Mouse (Mus musculus) intestine, embryonic 16.5 days (tissue): ENCODE measurements around the gene Uba6. TPM values are rescaled to one million over a fixed set of nuclear protein-coding genes. Genes with fewer than 3 reads are reported as not detected.
A peak's percentile ranks its signal among the peaks of the same experiment; 100 is the strongest.

Experiments
- ATAC-seq: fragments of 200-750 bp; cut with Nextera tagmentation; 2 replicates; pipeline ENCODE4 v1.8.0; 2017; ENCODE audit warnings: moderate TSS enrichment, moderate library complexity
- H3K27ac ChIP-seq: fragments of 300-500 bp; sonication (generic); 2 replicates; pipeline ENCODE4 v1.5.1; 2014; ENCODE audit warnings: mild to moderate bottlenecking, low read length
- H3K27me3 ChIP-seq: fragments of 300-500 bp; sonication (generic); replicated peaks from 2 replicates; pipeline ENCODE4 v1.6.1; 2014; ENCODE audit warnings: low read length, control low read depth, mixed read lengths; ENCODE audit not compliant: control insufficient read depth, insufficient read depth
- H3K36me3 ChIP-seq: fragments of 300-500 bp; sonication (generic); 2 replicates; pipeline ENCODE4 v1.6.1; 2014; ENCODE audit warnings: low read length, control low read depth; ENCODE audit not compliant: control insufficient read depth, insufficient read depth
- H3K4me1 ChIP-seq: fragments of 300-500 bp; sonication (generic); 2 replicates; pipeline ENCODE4 v1.6.1; 2014; ENCODE audit warnings: low read length, control low read depth, mixed read lengths; ENCODE audit not compliant: control insufficient read depth, insufficient read depth
- H3K4me2 ChIP-seq: fragments of 300-500 bp; sonication (generic); 2 replicates; pipeline ENCODE4 v1.6.1; 2014; ENCODE audit warnings: low read depth, low read length, control low read depth
- H3K4me3 ChIP-seq: fragments of 300-500 bp; sonication (generic); 2 replicates; pipeline ENCODE4 v1.5.1; 2014; ENCODE audit warnings: mild to moderate bottlenecking, low read length
- H3K9ac ChIP-seq: fragments of 300-500 bp; sonication (generic); 2 replicates; pipeline ENCODE4 v1.6.1; 2014; ENCODE audit warnings: low read depth, low read length
- H3K9me3 ChIP-seq: fragments of 300-500 bp; sonication (generic); 2 replicates; pipeline ENCODE4 v1.6.1; 2016; ENCODE audit warnings: low read length, control low read depth; ENCODE audit not compliant: control insufficient read depth
- WGBS: fragments of 180-500 bp; shearing (Covaris S2); extraction: QIAGEN DNeasy Blood & Tissue Kit; methylation state at CpG from one replicate; pipeline ENCODE4 v1.1.7; 2014; 5-methylcytosine and 5-hydroxymethylcytosine counted together
- polyA plus RNA-seq: library from polyadenylated mRNA; unstranded; fragments of >200 nt; fragmentation: Nextera tagmentation; extraction: Ambion mirVana; gene quantifications from 2 replicates; pipeline ENCODE4 v1.2.1, GENCODE M21; 2015

The Uba6 gene
- polyA plus RNA-seq: 8.7 and 10.4 TPM in 2 replicates

- Histone ChIP-seq H3K4me2 (peak within 1 kb of the TSS; percentile 89), H3K4me3 (peak within 1 kb of the TSS; percentile 73), H3K27me3 (no peaks in the 10 kb centered on the region), H3K27ac (peak within 1 kb of the TSS; percentile 92), H3K36me3 (no peaks in the 10 kb centered on the region), H3K9me3 (no peaks in the 10 kb centered on the region), H3K4me1 (peaks cover 3% of the 10 kb centered on the region; the same call in 1 of the 2 replicates), H3K9ac (peak within 1 kb of the TSS; percentile 81)
- WGBS: under 1% methylated on average over 67 of the region's 67 CpGs
- peak; percentile 100 for ATAC-seq
Measured at GRCm38 (mm10) chr5:86172449-86173161, at the start of gene Uba6. Gene Uba6 (minus strand): TSS chr5:86172803.

- Histone ChIP-seq H3K27me3 (no peaks in the 10 kb centered on the region), H3K27ac (no peak within 1 kb of the TSS), H3K9me3 (no peaks in the 10 kb centered on the region), H3K4me2 (no peak within 1 kb of the TSS), H3K36me3 (no peaks in the 10 kb centered on the region), H3K4me1 (no peaks in the 10 kb centered on the region), H3K4me3 (no peak within 1 kb of the TSS), H3K9ac (no peak within 1 kb of the TSS)
- no peak for ATAC-seq
- WGBS: 87% methylated on average over 10 of the region's 10 CpGs
Measured at GRCm38 (mm10) chr5:86197801-86198200, 25.2 kb upstream of the Uba6 start, which contains the start of gene Gnrhr. Gene Gnrhr (minus strand): TSS chr5:86197901.

GRCm38 (mm10) chr5:86191356-86191755 is 18.8 kb upstream of the Uba6 start:
- H3K4me2 ChIP-seq: no peak overlapping the region
- 19% methylated on average over 4 of the region's 4 CpGs for WGBS
- no peaks in the 10 kb centered on the region for H3K27me3 ChIP-seq
- no peaks in the 10 kb centered on the region for H3K36me3 ChIP-seq
- H3K4me1 ChIP-seq: no peaks in the 10 kb centered on the region
- H3K9me3 ChIP-seq: no peaks in the 10 kb centered on the region
- H3K4me3 ChIP-seq: no peak overlapping the region
- H3K9ac ChIP-seq: no peak overlapping the region
- H3K27ac ChIP-seq: no peak overlapping the region
- no peak for ATAC-seq

- Histone ChIP-seq H3K9me3 (no peaks in the 10 kb centered on the region), H3K27me3 (no peaks in the 10 kb centered on the region), H3K4me1 (no peaks in the 10 kb centered on the region), H3K36me3 (no peaks in the 10 kb centered on the region), H3K4me3 (no peak overlapping the region), H3K27ac (no peak overlapping the region), H3K9ac (no peak overlapping the region), H3K4me2 (no peak overlapping the region)
- no peak for ATAC-seq
- WGBS: 29% methylated on average over 5 of the region's 5 CpGs
Measured at GRCm38 (mm10) chr5:86190770-86191169, 18.2 kb upstream of the Uba6 start.

- H3K36me3 ChIP-seq: no peaks in the 10 kb centered on the region
- H3K4me3 ChIP-seq: no peak overlapping the region
- no peak overlapping the region for H3K9ac ChIP-seq
- no peak overlapping the region for H3K27ac ChIP-seq
- H3K9me3 ChIP-seq: no peaks in the 10 kb centered on the region
- H3K4me1 ChIP-seq: no peaks in the 10 kb centered on the region
- no peak overlapping the region for H3K4me2 ChIP-seq
- no peak for ATAC-seq
- WGBS: 54% methylated on average over 15 of the region's 15 CpGs
- H3K27me3 ChIP-seq: no peaks in the 10 kb centered on the region
Measured at GRCm38 (mm10) chr5:86190290-86190689, 17.7 kb upstream of the Uba6 start.

GRCm38 (mm10) chr5:86187441-86187840 is 14.8 kb upstream of the Uba6 start:
- H3K4me3 ChIP-seq: no peak overlapping the region
- ATAC-seq: no peak

GRCm38 (mm10) chr5:86173778-86174177 is 1.2 kb upstream of the Uba6 start:
- H3K9me3 ChIP-seq: no peaks in the 10 kb centered on the region
- H3K36me3 ChIP-seq: no peaks in the 10 kb centered on the region
- peaks cover 3% of the 10 kb centered on the region; the same call in 1 of the 2 replicates for H3K4me1 ChIP-seq
- no peak overlapping the region for H3K4me2 ChIP-seq
- H3K27ac ChIP-seq: no peak overlapping the region
- no peak overlapping the region for H3K9ac ChIP-seq
- no peak overlapping the region for H3K4me3 ChIP-seq
- 55% methylated on average over 2 of the region's 2 CpGs for WGBS
- no peak for ATAC-seq
- H3K27me3 ChIP-seq: no peaks in the 10 kb centered on the region

More at GRCm38 (mm10) chr5:86187441-86187840, 14.8 kb upstream of the Uba6 start:
- 62% methylated on average over 6 of the region's 6 CpGs for WGBS
- Histone ChIP-seq H3K9ac (no peak overlapping the region), H3K36me3 (no peaks in the 10 kb centered on the region), H3K27me3 (no peaks in the 10 kb centered on the region), H3K4me1 (no peaks in the 10 kb centered on the region), H3K27ac (no peak overlapping the region), H3K9me3 (no peaks in the 10 kb centered on the region), H3K4me2 (no peak overlapping the region)

GRCm38 (mm10) chr5:86172088-86172448 is 535 bp downstream of the Uba6 start:
- Histone ChIP-seq H3K27ac (peak overlapping the region; percentile 92), H3K9me3 (no peaks in the 10 kb centered on the region), H3K27me3 (no peaks in the 10 kb centered on the region), H3K36me3 (no peaks in the 10 kb centered on the region), H3K4me3 (peak overlapping the region; percentile 73), H3K9ac (peak overlapping the region; percentile 81), H3K4me1 (peaks cover 3% of the 10 kb centered on the region; the same call in 1 of the 2 replicates), H3K4me2 (peak overlapping the region; percentile 89)
- no peak for ATAC-seq
- WGBS: 0% methylated on average over 15 of the region's 15 CpGs

- no peak overlapping the region for H3K4me3 ChIP-seq
- no peak overlapping the region for H3K9ac ChIP-seq
- H3K4me1 ChIP-seq: no peaks in the 10 kb centered on the region
- no peak for ATAC-seq
- no peak overlapping the region for H3K27ac ChIP-seq
- no peaks in the 10 kb centered on the region for H3K36me3 ChIP-seq
- H3K4me2 ChIP-seq: no peak overlapping the region
- no peaks in the 10 kb centered on the region for H3K9me3 ChIP-seq
- H3K27me3 ChIP-seq: no peaks in the 10 kb centered on the region
Measured at GRCm38 (mm10) chr5:86129828-86130227, 42.8 kb downstream of the Uba6 start.

- no peak overlapping the region for H3K27ac ChIP-seq
- H3K27me3 ChIP-seq: no peaks in the 10 kb centered on the region
- no peaks in the 10 kb centered on the region for H3K36me3 ChIP-seq
- H3K4me1 ChIP-seq: no peaks in the 10 kb centered on the region
- no peak overlapping the region for H3K4me3 ChIP-seq
- ATAC-seq: no peak
- no peaks in the 10 kb centered on the region for H3K9me3 ChIP-seq
- no peak overlapping the region for H3K4me2 ChIP-seq
- H3K9ac ChIP-seq: no peak overlapping the region
- WGBS: 95% methylated on average over 1 of the region's 1 CpGs
Measured at GRCm38 (mm10) chr5:86128749-86129148, 43.9 kb downstream of the Uba6 start.
